Mouse (Mus musculus): Measurements from ENCODE around the gene Ehmt1.
A peak's percentile ranks its signal among the peaks of the same experiment; 100 is the strongest.

Gene Ehmt1

GRCm38 (mm10) chr2:24805621-24806020 is 113.8 kb downstream of the Ehmt1 start:
- DNase-seq (ENCODE audit: low spot score) = no peak

- DNase-seq (ENCODE audit: low spot score) = no peak
These were observed 122.5 kb downstream of the Ehmt1 start for GRCm38 (mm10) chr2:24796833-24797457.

- DNase-seq (ENCODE audit: low spot score) = no peak
These were observed 132.2 kb downstream of the Ehmt1 start for GRCm38 (mm10) chr2:24787250-24787649.

GRCm38 (mm10) chr2:24781253-24781652 is 138.2 kb downstream of the Ehmt1 start:
- DNase-seq (ENCODE audit: low spot score) = no peak

GRCm38 (mm10) chr2:24776831-24777230 is 142.6 kb downstream of the Ehmt1 start:
- no peak for DNase-seq (ENCODE audit: low spot score)

GRCm38 (mm10) chr2:24775951-24776587 is 143.3 kb downstream of the Ehmt1 start:
- no peak for DNase-seq (ENCODE audit: low spot score)

GRCm38 (mm10) chr2:24774832-24775231 is 144.6 kb downstream of the Ehmt1 start:
- DNase-seq (ENCODE audit: low spot score) = no peak

- DNase-seq (ENCODE audit: low spot score) = no peak
These were observed 148.6 kb downstream of the Ehmt1 start for GRCm38 (mm10) chr2:24770861-24771260.

GRCm38 (mm10) chr2:24763115-24763557 is 156.3 kb downstream of the Ehmt1 start, which contains the start of gene Cacna1b:
Cacna1b (minus strand) TSS chr2:24763152.
- peak; percentile 86 for DNase-seq (ENCODE audit: low spot score)

- DNase-seq (ENCODE audit: low spot score) = no peak
These were observed 156.9 kb downstream of the Ehmt1 start for GRCm38 (mm10) chr2:24762446-24762960.

GRCm38 (mm10) chr2:24761923-24762445 is 157.4 kb downstream of the Ehmt1 start:
- DNase-seq (ENCODE audit: low spot score) = peak; percentile 50

- no peak for DNase-seq (ENCODE audit: low spot score)
These were observed 164.1 kb downstream of the Ehmt1 start for GRCm38 (mm10) chr2:24755276-24755675.

GRCm38 (mm10) chr2:24752599-24752998 is 166.8 kb downstream of the Ehmt1 start:
- peak; percentile 50 for DNase-seq (ENCODE audit: low spot score)

GRCm38 (mm10) chr2:24750051-24750450 is 169.4 kb downstream of the Ehmt1 start:
- no peak for DNase-seq (ENCODE audit: low spot score)

GRCm38 (mm10) chr2:24747878-24748277 is 171.5 kb downstream of the Ehmt1 start:
- no peak for DNase-seq (ENCODE audit: low spot score)
